Mouse (Mus musculus) ES-E14 (cell line): ENCODE measurements at regions not wholly inside any gene's neighbourhood (a gene's known extent, or its start where the extent isn't known, plus 50 kb on each side); places are given as distances from the start of the nearest gene placed in this dataset.

ENCODE experiments used
- DNase-seq: peaks from one replicate; pipeline ENCODE4 v3.0.0-alpha.2; 2013; ENCODE audit warnings: low read depth, low spot score
- H3K27ac ChIP-seq: 2 replicates; pipeline ENCODE4 v1.5.1; 2012; ENCODE audit warnings: low read depth, mild to moderate bottlenecking, low read length, moderate library complexity, mixed read lengths; ENCODE audit not compliant: poor library complexity, insufficient read depth, severe bottlenecking
- H3K36me3 ChIP-seq: 2 replicates; pipeline ENCODE4 v1.6.1; 2012; ENCODE audit warnings: mild to moderate bottlenecking, low read length, moderate library complexity, mixed read lengths; ENCODE audit not compliant: control insufficient read depth, poor library complexity, insufficient read depth, severe bottlenecking
- H3K4me1 ChIP-seq, 2 experiments: fragments of 150-350 bp in 1 of 2; sonication (generic) in 1 of 2; 2 replicates each; pipeline ENCODE4 v1.6.1; 2012; ENCODE audit warnings: low read length in 2 of 2, mild to moderate bottlenecking in 1 of 2, mixed read lengths in 1 of 2; ENCODE audit not compliant: control insufficient read depth in 2 of 2, insufficient read depth in 2 of 2, poor library complexity in 1 of 2
- H3K4me3 ChIP-seq, 2 experiments: fragments of 150-350 bp in 1 of 2; sonication (generic) in 1 of 2; 2 replicates each; pipeline ENCODE4 v1.5.1; 2012; ENCODE audit warnings: low read length in 2 of 2, low read depth in 1 of 2, mild to moderate bottlenecking in 1 of 2, mixed read lengths in 1 of 2; ENCODE audit not compliant: insufficient read depth in 1 of 2, poor library complexity in 1 of 2, severe bottlenecking in 1 of 2
- H3K9ac ChIP-seq: 2 replicates; pipeline ENCODE4 v1.6.1; 2012; ENCODE audit warnings: low read depth, mild to moderate bottlenecking, low read length, mixed read lengths; ENCODE audit not compliant: poor library complexity, insufficient read depth, severe bottlenecking
- H3K9me3 ChIP-seq: fragments of 150-350 bp; sonication (generic); 2 replicates; pipeline ENCODE4 v1.6.1; 2012; ENCODE audit warnings: low read depth, mild to moderate bottlenecking, low read length; ENCODE audit not compliant: control insufficient read depth, insufficient read depth
- CHD2 ChIP-seq: IDR thresholded peaks from 2 replicates; pipeline ENCODE4 v1.6.1; 2014; ENCODE audit warnings: mild to moderate bottlenecking, low read depth, low read length, inconsistent platforms
- HCFC1 ChIP-seq: IDR thresholded peaks from 2 replicates; pipeline ENCODE4 v1.6.1; 2012; ENCODE audit warnings: low read length, inconsistent platforms, borderline replicate concordance; ENCODE audit not compliant: insufficient read depth
- MAFK ChIP-seq: IDR thresholded peaks from 2 replicates; pipeline ENCODE4 v1.6.1; 2014; ENCODE audit warnings: mild to moderate bottlenecking, low read depth, low read length, inconsistent platforms; ENCODE audit not compliant: insufficient read depth
- ZC3H11A ChIP-seq: IDR thresholded peaks from 2 replicates; pipeline ENCODE4 v1.6.1; 2012; ENCODE audit warnings: low read depth, mild to moderate bottlenecking, inconsistent platforms, low read length, borderline replicate concordance
- ZNF384 ChIP-seq: IDR thresholded peaks from 2 replicates; pipeline ENCODE4 v1.6.1; 2012; ENCODE audit warnings: low read depth, low read length, inconsistent platforms
- in situ Hi-C, 2 experiments: fragments of 600-800 bp; cut with MboI; formaldehyde crosslinking; loops; one replicate each; pipeline ENCODE4 v1.15.1; 2025; ENCODE audit warnings: low sequenced_read_pairs in 2 of 2, inconsistent platforms in 1 of 2; ENCODE audit not compliant: unreplicated experiment in 2 of 2

- in situ Hi-C loops = no loop called here
- peak overlapping the region; percentile 87 for H3K27ac ChIP-seq
- peaks cover 0 to 2% of the 10 kb centered on the region in 2 experiments; a peak in 1 of 4 replicates for H3K4me1 ChIP-seq
- TF ChIP-seq HCFC1 (no peak), MAFK (peak; percentile 81)
- no peaks in the 10 kb centered on the region for H3K9me3 ChIP-seq
- no peaks in the 10 kb centered on the region for H3K36me3 ChIP-seq
- no peak for DNase-seq
- peak overlapping the region; percentile 35 to 63 for H3K4me3 ChIP-seq
- H3K9ac ChIP-seq = no peak overlapping the region; the same call in 1 of the 2 replicates
Measured at GRCm38 (mm10) chr5:144678815-144679750, 82.5 kb downstream of the Tmem130 start.

- Histone ChIP-seq H3K9ac (no peak overlapping the region), H3K36me3 (no peaks in the 10 kb centered on the region; the same call in 1 of the 2 replicates), H3K4me1 (peaks cover 2 to 16% of the 10 kb centered on the region in 2 experiments; a peak in 3 of 4 replicates), H3K27ac (no peak overlapping the region), H3K4me3 (no peak overlapping the region), H3K9me3 (no peaks in the 10 kb centered on the region)
- TF ChIP-seq MAFK = no peak
- no peak for TF ChIP-seq HCFC1
- TF ChIP-seq ZC3H11A = no peak
- TF ChIP-seq ZNF384 = no peak
- TF ChIP-seq CHD2 = no peak
- no peak for DNase-seq
- in situ Hi-C loops = no loop called here
Measured at GRCm38 (mm10) chr5:144684184-144684583, 77.4 kb downstream of the Tmem130 start.
